Mouse (Mus musculus): ENCODE data around the gene Rnf220. TPM values are rescaled to one million over a fixed set of nuclear protein-coding genes. Genes with fewer than 3 reads are reported as not detected.

The Rnf220 gene
- total and polyA plus RNA-seq, 3 experiments, result 64.4 to 117 (median 86.8) TPM

DNA sequence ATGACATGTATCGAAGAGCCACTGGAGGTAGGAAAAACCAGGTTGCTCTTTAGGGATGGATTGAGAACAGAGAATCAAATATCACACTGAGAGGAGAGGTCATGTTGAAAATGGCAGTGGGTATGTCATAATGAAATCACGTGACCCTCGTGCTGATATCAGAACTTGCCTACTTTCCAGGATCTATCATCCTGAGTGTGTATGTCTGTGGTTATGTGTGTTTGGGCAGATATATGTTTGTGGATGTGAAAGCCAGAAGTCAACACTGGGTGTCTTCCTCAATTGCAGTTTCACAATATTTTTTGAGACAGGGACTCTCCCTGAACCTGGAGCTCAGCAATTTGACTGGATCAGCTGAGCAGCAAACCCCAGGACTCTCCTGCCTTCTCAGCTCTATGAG lies 48.6 kb upstream of the Rnf220 start:
- H3K36me3 ChIP-seq (replicated peaks in 1 of 2; ENCODE audit: control insufficient read depth in 1 of 2, insufficient read depth in 1 of 2, low read length in 1 of 2), result no peaks in the 10 kb centered on the region
- DNase-seq (ENCODE audit: extremely low read depth), result peak; percentile 48
- H3K27ac ChIP-seq (ENCODE audit: insufficient read depth, low read depth), result no peak overlapping the region
- no peak overlapping the region for H3K9ac ChIP-seq (ENCODE audit: insufficient read depth, low read depth)
- H3K4me2 ChIP-seq (ENCODE audit: insufficient read depth, low read depth, poor library complexity, severe bottlenecking), result no peak overlapping the region
- TF ChIP-seq ZMIZ1 (IDR thresholded peaks at IDR 0.05; ENCODE audit: low read depth, low read length) (no peak), USF2 (conservative IDR thresholded peaks at IDR 0.05; ENCODE audit: low read depth, low read length) (peak; percentile 36), USF1 (IDR thresholded peaks at IDR 0.05; ENCODE audit: low read depth, low read length) (peak; percentile 47), MEF2A (IDR thresholded peaks at IDR 0.05; ENCODE audit: borderline replicate concordance, low read depth, low read length) (no peak), BHLHE40 (IDR thresholded peaks at IDR 0.05; ENCODE audit: low read depth, low read length) (peak; percentile 76), TBP (conservative IDR thresholded peaks at IDR 0.05; ENCODE audit: low read depth, low read length) (no peak), EP300 (IDR thresholded peaks at IDR 0.05; ENCODE audit: low read length) (peak; percentile 24; the same call in 1 of the 2 replicates), ETS1 (conservative IDR thresholded peaks at IDR 0.05; ENCODE audit: low read depth, low read length) (peak; percentile 40; the same call in 1 of the 2 replicates), IRF4 (IDR thresholded peaks at IDR 0.05; ENCODE audit: low read depth, low read length) (0 out of 2 replicates have a peak, but pooled peaks have one; percentile 13), MAZ (IDR thresholded peaks at IDR 0.05; ENCODE audit: low read depth, low read length) (no peak)
- H3K9me3 ChIP-seq (replicated peaks; ENCODE audit: low read length), result no peaks in the 10 kb centered on the region
- H3K79me2 ChIP-seq (replicated peaks; ENCODE audit: control insufficient read depth, extremely low read depth, insufficient read depth, poor library complexity, severe bottlenecking), result no peaks in the 10 kb centered on the region
- H3K4me3 ChIP-seq (replicated peaks in 1 of 3; ENCODE audit: low read depth in 2 of 3, low read length in 2 of 3, poor library complexity in 1 of 3), result no peak overlapping the region
- H3K27me3 ChIP-seq (replicated peaks), result no peaks in the 10 kb centered on the region
- in situ Hi-C loops (cut with MboI; ENCODE audit: low pct_ligation_motif_present, low pct_unique_long_range_greater_than_20kb, low sequenced_read_pairs) (no loop called here), dilution Hi-C loops (cut with MboI; ENCODE audit: extremely low pct_ligation_motif_present, extremely low pct_unique_long_range_greater_than_20kb, low sequenced_read_pairs) (no loop called here)
- H3K4me1 ChIP-seq (ENCODE audit: control insufficient read depth in 1 of 2, insufficient read depth in 2 of 2), result peaks cover 11 to 38% of the 10 kb centered on the region in 2 experiments; a peak in 3 of 4 replicates

DNA sequence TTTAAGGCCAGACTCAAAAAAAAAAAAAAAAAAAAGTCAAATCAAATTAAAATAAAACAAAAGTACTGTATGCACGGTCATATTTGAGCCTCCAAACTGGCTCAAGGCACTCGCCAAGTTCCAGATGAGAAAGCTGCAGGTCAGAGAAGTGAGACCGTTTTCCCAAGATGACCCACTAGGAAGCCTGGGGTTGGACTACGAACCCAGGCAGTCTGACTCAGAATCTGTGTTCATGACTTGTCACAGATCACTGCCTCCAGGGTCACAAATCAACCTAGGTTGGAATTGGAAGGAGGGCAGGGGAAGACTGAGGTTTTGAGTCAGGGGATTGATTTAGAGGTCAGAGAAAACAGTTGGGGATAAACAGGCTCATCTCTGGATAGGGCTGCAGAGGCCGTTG lies 43.7 kb upstream of the Rnf220 start:
- dilution Hi-C loops (cut with MboI; ENCODE audit: extremely low pct_ligation_motif_present, extremely low pct_unique_long_range_greater_than_20kb, low sequenced_read_pairs), result no loop called here
- no peaks in the 10 kb centered on the region for H3K9me3 ChIP-seq (replicated peaks; ENCODE audit: low read length)
- H3K4me1 ChIP-seq (ENCODE audit: control insufficient read depth in 1 of 2, insufficient read depth in 2 of 2), result peaks cover 9 to 24% of the 10 kb centered on the region in 2 experiments; a peak in 3 of 4 replicates
- no peak overlapping the region for H3K27ac ChIP-seq (ENCODE audit: insufficient read depth, low read depth)
- no peaks in the 10 kb centered on the region for H3K36me3 ChIP-seq (replicated peaks in 1 of 2; ENCODE audit: control insufficient read depth in 1 of 2, insufficient read depth in 1 of 2, low read length in 1 of 2)
- DNase-seq (ENCODE audit: extremely low read depth), result no peak
- TF ChIP-seq ZMIZ1 (IDR thresholded peaks at IDR 0.05; ENCODE audit: low read depth, low read length) (no peak), GABPA (IDR thresholded peaks at IDR 0.05; ENCODE audit: insufficient replicate concordance, low read depth, low read length) (no peak), UBTF (IDR thresholded peaks at IDR 0.05; ENCODE audit: low read depth, low read length) (no peak), RCOR1 (conservative IDR thresholded peaks at IDR 0.05; ENCODE audit: low read depth, low read length) (no peak), CHD2 (IDR thresholded peaks at IDR 0.05; ENCODE audit: low read length) (no peak), SIN3A (IDR thresholded peaks at IDR 0.05; ENCODE audit: low read length) (no peak), MAZ (IDR thresholded peaks at IDR 0.05; ENCODE audit: low read depth, low read length) (no peak), RAD21 (IDR thresholded peaks at IDR 0.05; ENCODE audit: low read depth, low read length) (no peak), POLR2AphosphoS2 (IDR thresholded peaks at IDR 0.05; ENCODE audit: low read depth, low read length) (no peak), ZKSCAN1 (IDR thresholded peaks at IDR 0.05; ENCODE audit: borderline replicate concordance, low read depth, low read length) (no peak), JUN (IDR thresholded peaks at IDR 0.05; ENCODE audit: insufficient read depth, low read depth, low read length) (no peak), HCFC1 (IDR thresholded peaks at IDR 0.05; ENCODE audit: low read depth, low read length) (no peak), KAT2A (IDR thresholded peaks at IDR 0.05; ENCODE audit: insufficient replicate concordance, low read length) (no peak), MXI1 (IDR thresholded peaks at IDR 0.05; ENCODE audit: low read depth, low read length) (no peak), NELFE (IDR thresholded peaks at IDR 0.05; ENCODE audit: low read depth, low read length) (no peak), JUND (conservative IDR thresholded peaks at IDR 0.05; ENCODE audit: low read depth, low read length) (no peak), ETS1 (conservative IDR thresholded peaks at IDR 0.05; ENCODE audit: low read depth, low read length) (no peak), TBP (conservative IDR thresholded peaks at IDR 0.05; ENCODE audit: low read depth, low read length) (no peak)
- H3K4me3 ChIP-seq (replicated peaks in 1 of 3; ENCODE audit: low read depth in 2 of 3, low read length in 2 of 3, poor library complexity in 1 of 3), result no peak overlapping the region
- H3K27me3 ChIP-seq (replicated peaks), result no peaks in the 10 kb centered on the region
- no peak overlapping the region for H3K9ac ChIP-seq (ENCODE audit: insufficient read depth, low read depth)
- H3K4me2 ChIP-seq (ENCODE audit: insufficient read depth, low read depth, poor library complexity, severe bottlenecking), result no peak overlapping the region
- H3K79me2 ChIP-seq (replicated peaks; ENCODE audit: control insufficient read depth, extremely low read depth, insufficient read depth, poor library complexity, severe bottlenecking), result no peaks in the 10 kb centered on the region
- in situ Hi-C loops (cut with MboI; ENCODE audit: low pct_ligation_motif_present, low pct_unique_long_range_greater_than_20kb, low sequenced_read_pairs), result no loop called here

Measured in CH12.LX (cell line).